In the genomic region with DNA sequence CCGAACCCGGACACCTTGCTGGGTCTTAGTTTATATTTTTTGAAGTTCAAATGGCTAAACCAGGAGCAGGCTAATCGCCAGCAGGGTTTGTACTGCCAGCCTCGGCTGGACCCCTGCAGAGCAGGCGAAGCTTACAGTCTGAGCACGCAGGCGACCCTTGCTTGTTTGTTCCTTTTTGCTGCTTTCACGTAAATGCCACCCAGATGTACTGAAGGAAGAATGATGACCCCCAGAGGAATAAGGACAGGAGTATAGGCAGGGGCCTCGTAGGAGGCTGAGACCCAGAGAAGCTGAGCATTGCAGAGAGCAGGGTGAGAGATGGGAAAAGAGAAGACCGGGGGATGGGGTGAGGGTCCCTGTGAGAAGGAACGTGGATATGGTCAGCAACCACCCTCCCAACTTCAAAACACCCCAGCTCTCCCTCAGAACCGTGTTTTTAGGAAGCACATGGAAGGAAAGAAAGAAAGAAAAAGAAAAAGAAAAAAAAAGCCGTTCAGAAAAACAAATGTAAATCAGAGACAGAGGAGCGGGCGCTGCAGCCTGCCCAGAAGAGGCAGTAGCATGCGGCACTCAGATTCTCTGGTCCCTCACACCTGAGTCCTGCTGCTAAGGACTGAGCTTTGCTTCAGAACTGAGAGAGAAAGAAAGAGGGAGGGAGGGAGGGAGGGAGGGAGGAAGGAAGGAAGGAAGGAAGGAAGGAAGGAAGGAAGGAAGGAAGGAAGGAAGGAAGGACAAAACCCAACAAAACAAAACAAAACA, we compare ENCODE assay signal across 7 mouse cellular contexts. TPM values are rescaled to one million over a fixed set of nuclear protein-coding genes. Genes with fewer than 3 reads are reported as not detected.
A peak's percentile ranks its signal among the peaks of the same experiment; 100 is the strongest.
DNase-seq lines count a peak whose midpoint lies in the region; ATAC-seq and TF ChIP-seq lines count a peak whose summit lies in the region.

No protein-coding gene starts in this region.

- H3K4me3 ChIP-seq in lung, embryonic 15.5 days: peak overlapping the region; percentile 41
- no peak overlapping the region for H3K4me3 ChIP-seq in lung, adult 2 months (replicated peaks; ENCODE audit: extremely low read depth, low read depth, low read length)
- H3K4me3 ChIP-seq in embryonic fibroblast, embryonic 13.5 days (ENCODE audit: insufficient read depth, low read length): peak overlapping the region; percentile 22
- peak overlapping the region; percentile 57 for H3K4me3 ChIP-seq in intestine, embryonic 16.5 days (ENCODE audit: low read length)
- H3K4me3 ChIP-seq in olfactory bulb, adult 2 months (ENCODE audit: insufficient read depth, low read depth, low read length): peak overlapping the region; percentile 24

- peaks cover 13% of the 10 kb centered on the region for H3K4me1 ChIP-seq in lung, embryonic 15.5 days
- H3K4me1 ChIP-seq in lung, adult 2 months (ENCODE audit: control insufficient read depth, insufficient read depth, low read length): no peaks in the 10 kb centered on the region; the same call in 1 of the 2 replicates
- H3K4me1 ChIP-seq in embryonic fibroblast, embryonic 13.5 days (ENCODE audit: control insufficient read depth, insufficient read depth, low read length): 0 out of 2 replicates have a peak, but pooled peaks cover 2% of the 10 kb centered on the region
- peaks cover 9% of the 10 kb centered on the region for H3K4me1 ChIP-seq in intestine, embryonic 16.5 days (ENCODE audit: control insufficient read depth, insufficient read depth, low read length)
- peaks cover 19% of the 10 kb centered on the region for H3K4me1 ChIP-seq in olfactory bulb, adult 2 months (ENCODE audit: control insufficient read depth, insufficient read depth, low read length)

- no peak for TF ChIP-seq CTCF in lung, adult 2 months (IDR thresholded peaks at IDR 0.05; ENCODE audit: insufficient read depth, low read length)
- TF ChIP-seq CTCF in embryonic fibroblast, embryonic 13.5 days (IDR thresholded peaks at IDR 0.05; ENCODE audit: borderline replicate concordance, insufficient read depth, low read length): no peak
- TF ChIP-seq CTCF in olfactory bulb, adult 2 months (IDR thresholded peaks at IDR 0.05; ENCODE audit: insufficient read depth, low read depth, low read length): no peak

- no peaks in the 10 kb centered on the region for H3K9me3 ChIP-seq in lung, embryonic 15.5 days
- H3K9me3 ChIP-seq in intestine, embryonic 16.5 days (ENCODE audit: control insufficient read depth, low read length): no peaks in the 10 kb centered on the region

- WGBS in lung, embryonic 15.5 days: 2% methylated on average over 16 of the region's 16 CpGs
- WGBS in lung, adult 2 months: 14% methylated on average over 16 of the region's 16 CpGs
- WGBS in intestine, embryonic 16.5 days: 4% methylated on average over 16 of the region's 16 CpGs
- 18% methylated on average over 16 of the region's 16 CpGs for WGBS in olfactory bulb, adult 2 months

- ATAC-seq in lung, embryonic 15.5 days (ENCODE audit: borderline replicate concordance, extremely low read depth, low FRiP score, low TSS enrichment): peak; percentile 48
- ATAC-seq in intestine, embryonic 16.5 days: peak; percentile 55

- no peak for DNase-seq in lung, adult 2 months
- DNase-seq in urinary bladder, adult 18-20 months (ENCODE audit: low spot score in 2 of 2): no peak
- no peak for DNase-seq in frontal cortex, postnatal 14 days (ENCODE audit: low spot score in 2 of 2)

- H3K27ac ChIP-seq in lung, embryonic 15.5 days: no peak overlapping the region
- no peak overlapping the region for H3K27ac ChIP-seq in embryonic fibroblast, embryonic 13.5 days (ENCODE audit: insufficient read depth, low read length)
- no peak overlapping the region for H3K27ac ChIP-seq in intestine, embryonic 16.5 days (ENCODE audit: low read length)
- H3K27ac ChIP-seq in olfactory bulb, adult 2 months (ENCODE audit: insufficient read depth, low read depth, low read length): no peak overlapping the region

- H3K36me3 ChIP-seq in lung, embryonic 15.5 days: no peaks in the 10 kb centered on the region
- H3K36me3 ChIP-seq in intestine, embryonic 16.5 days (ENCODE audit: control insufficient read depth, insufficient read depth, low read length): no peaks in the 10 kb centered on the region

- TF ChIP-seq POLR2A in lung, adult 2 months (IDR thresholded peaks at IDR 0.05; ENCODE audit: borderline replicate concordance, extremely low read depth, low read depth, low read length): no peak
- TF ChIP-seq POLR2A in embryonic fibroblast, embryonic 13.5 days (IDR thresholded peaks at IDR 0.05; ENCODE audit: low read depth, low read length): no peak
- TF ChIP-seq POLR2A in olfactory bulb, adult 2 months (IDR thresholded peaks at IDR 0.05; ENCODE audit: insufficient read depth, low read depth, low read length): no peak

- peak overlapping the region; percentile 80 for H3K4me2 ChIP-seq in lung, embryonic 15.5 days
- H3K4me2 ChIP-seq in intestine, embryonic 16.5 days (ENCODE audit: low read depth, low read length): peak overlapping the region; percentile 72

- H3K27me3 ChIP-seq in lung, embryonic 15.5 days: peaks cover 6% of the 10 kb centered on the region
- no peaks in the 10 kb centered on the region for H3K27me3 ChIP-seq in intestine, embryonic 16.5 days (replicated peaks; ENCODE audit: control insufficient read depth, insufficient read depth, low read length)

- H3K9ac ChIP-seq in lung, embryonic 15.5 days: peak overlapping the region; percentile 15; the same call in 1 of the 2 replicates
- H3K9ac ChIP-seq in intestine, embryonic 16.5 days (ENCODE audit: low read depth, low read length): peak overlapping the region; percentile 66

RNA-seq across cellular contexts. Expression of gene Zfp831, which starts 31.1 kb away (rescaled TPM):
- 0.02 and 0.03 TPM in 2 replicates for polyA plus RNA-seq in lung, embryonic 15.5 days (2015; fragmentation: Nextera tagmentation; extraction: Ambion mirVana)
- 0.53 and 0.65 TPM in 2 replicates for polyA plus RNA-seq in lung, adult 2 months (2012; rRNA removed)
- not detected in 2 replicates for polyA plus RNA-seq in embryonic fibroblast, embryonic 13.5 days (2011; ENCODE audit: insufficient read length, low read depth, missing spikeins)
- 0.01 and 0.04 TPM in 2 replicates for polyA plus RNA-seq in intestine, embryonic 16.5 days (2015; fragmentation: Nextera tagmentation; extraction: Ambion mirVana)
- not detected in 2 replicates for polyA plus RNA-seq in olfactory bulb, adult 2 months (2012; ENCODE audit: insufficient read depth, insufficient read length, low replicate concordance, missing spikeins)
